In the genomic region with DNA sequence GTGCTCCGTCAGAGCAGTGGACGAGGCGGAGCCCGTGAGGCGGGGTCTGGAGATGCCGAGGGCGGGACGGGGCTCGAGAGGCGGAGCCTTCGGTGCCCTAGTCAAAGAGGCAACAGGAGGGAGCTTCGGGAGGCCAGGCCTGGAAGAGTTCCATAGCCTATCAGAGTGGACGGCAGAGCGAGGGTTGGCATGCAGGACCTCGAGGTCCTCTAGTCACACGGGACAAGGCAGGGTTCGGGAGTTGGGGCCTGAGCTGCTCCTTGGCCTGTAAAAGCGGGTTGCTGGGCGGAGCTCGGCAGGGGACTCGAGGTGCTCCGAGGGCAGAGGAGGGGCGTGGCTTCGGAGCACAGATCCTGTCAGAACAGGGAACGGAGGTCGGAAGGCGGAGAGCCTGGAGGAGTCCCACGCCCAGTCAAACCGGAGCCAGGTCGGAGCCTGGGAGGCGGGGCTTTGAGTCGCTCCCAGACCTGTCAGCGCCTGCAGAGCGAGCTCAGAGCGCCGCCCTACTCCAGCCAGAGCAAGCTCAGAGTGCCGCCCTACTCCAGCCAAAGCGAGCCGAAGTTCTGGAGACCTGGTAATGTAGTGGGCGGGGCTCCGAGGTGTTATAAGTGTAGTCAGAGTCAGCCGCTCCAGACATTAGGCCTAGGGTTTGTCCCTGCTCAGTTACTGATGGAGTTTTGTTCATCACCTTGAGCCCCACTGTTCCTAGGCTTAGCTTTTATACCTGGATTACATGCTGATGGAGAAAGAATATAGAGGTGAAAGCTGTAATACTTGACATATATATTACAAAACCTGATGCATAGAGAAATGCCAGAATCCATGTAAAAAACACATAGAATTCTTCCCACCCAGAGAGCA, we compare ENCODE assay signal across 8 mouse cellular contexts. TPM values are rescaled to one million over a fixed set of nuclear protein-coding genes. Genes with fewer than 3 reads are reported as not detected.
DNase-seq lines count a peak whose midpoint lies in the region; ATAC-seq and TF ChIP-seq lines count a peak whose summit lies in the region.

Gene Aph1b, minus strand, starts transcription at position 27 of the 861 bp plus-strand sequence.

- peak within 1 kb of the TSS; percentile 78 for H3K9ac ChIP-seq in heart, embryonic 11.5 days (ENCODE audit: low read depth, low read length)
- peak within 1 kb of the TSS; percentile 79 for H3K9ac ChIP-seq in kidney, embryonic 16.5 days (replicated peaks; ENCODE audit: low read length)
- peak within 1 kb of the TSS; percentile 51 for H3K9ac ChIP-seq in liver, adult 2 months (ENCODE audit: low read depth, low read length)

- H3ac ChIP-seq in C2C12 (ENCODE audit: control insufficient read depth, insufficient read length, low read depth) (peak within 1 kb of the TSS; percentile 68), myocyte (ENCODE audit: control insufficient read depth, insufficient read length) (peak within 1 kb of the TSS; percentile 4)

- no peaks in the 10 kb centered on the region for H3K27me3 ChIP-seq in C2C12 (ENCODE audit: control insufficient read depth, insufficient read depth, insufficient read length)
- H3K27me3 ChIP-seq in erythroblast, embryonic 14.5 days (ENCODE audit: control insufficient read depth): peaks cover 31% of the 10 kb centered on the region
- no peaks in the 10 kb centered on the region for H3K27me3 ChIP-seq in heart, embryonic 11.5 days (ENCODE audit: control insufficient read depth, insufficient read depth, low read length)
- no peaks in the 10 kb centered on the region for H3K27me3 ChIP-seq in kidney, embryonic 16.5 days (ENCODE audit: insufficient read depth, low read length)
- H3K27me3 ChIP-seq in liver, adult 2 months (ENCODE audit: control insufficient read depth, insufficient read depth, low read length): no peaks in the 10 kb centered on the region
- H3K27me3 ChIP-seq in myocyte (ENCODE audit: control insufficient read depth, insufficient read depth, insufficient read length): no peaks in the 10 kb centered on the region
- no peaks in the 10 kb centered on the region for H3K27me3 ChIP-seq in splenic B cell, adult 2 months (ENCODE audit: control insufficient read depth, insufficient read depth, low read length, poor library complexity, severe bottlenecking)

- peak; percentile 98 for ATAC-seq in heart, embryonic 11.5 days (replicated peaks; ENCODE audit: insufficient number of reproducible peaks, low FRiP score, low TSS enrichment)
- ATAC-seq in kidney, embryonic 16.5 days (ENCODE audit: low FRiP score, low TSS enrichment): peak; percentile 99

- H3K79me3 ChIP-seq in C2C12 (ENCODE audit: low read depth): no peaks in the 10 kb centered on the region

- H3K36me3 ChIP-seq in C2C12 (ENCODE audit: control insufficient read depth, insufficient read depth): no peaks in the 10 kb centered on the region
- no peaks in the 10 kb centered on the region for H3K36me3 ChIP-seq in erythroblast, embryonic 14.5 days (ENCODE audit: control insufficient read depth)
- H3K36me3 ChIP-seq in heart, embryonic 11.5 days (ENCODE audit: control insufficient read depth, insufficient read depth, low read length): no peaks in the 10 kb centered on the region
- H3K36me3 ChIP-seq in kidney, embryonic 16.5 days (ENCODE audit: insufficient read depth, low read length): no peaks in the 10 kb centered on the region
- H3K36me3 ChIP-seq in liver, adult 2 months (ENCODE audit: control insufficient read depth, insufficient read depth, low read length): no peaks in the 10 kb centered on the region
- no peaks in the 10 kb centered on the region for H3K36me3 ChIP-seq in myocyte (ENCODE audit: control insufficient read depth, insufficient read depth)
- no peaks in the 10 kb centered on the region for H3K36me3 ChIP-seq in splenic B cell, adult 2 months (ENCODE audit: control insufficient read depth, insufficient read depth, low read length, poor library complexity, severe bottlenecking)

- H3K4me3 ChIP-seq in C2C12 (ENCODE audit: insufficient read depth, poor library complexity, severe bottlenecking) (peak within 1 kb of the TSS; percentile 47), myocyte (peak within 1 kb of the TSS; percentile 46)
- peak within 1 kb of the TSS; percentile 81 for H3K4me3 ChIP-seq in erythroblast, embryonic 14.5 days (replicated peaks)
- peak within 1 kb of the TSS; percentile 72 for H3K4me3 ChIP-seq in heart, embryonic 11.5 days (ENCODE audit: low read depth, low read length)
- H3K4me3 ChIP-seq in kidney, embryonic 16.5 days (ENCODE audit: low read length): peak within 1 kb of the TSS; percentile 81
- H3K4me3 ChIP-seq in liver, adult 2 months (ENCODE audit: insufficient read depth, low read depth, low read length): peak within 1 kb of the TSS; percentile 58

- DNase-seq in brain, embryonic 14.5 days (ENCODE audit: low read depth): peak; percentile 98
- peak; percentile 98 for DNase-seq in liver, adult 2 months (ENCODE audit: extremely low read depth, low read depth, low spot score)
- peak; percentile 93 for DNase-seq in splenic B cell, adult 2 months (ENCODE audit: low read depth, low spot score)

- H3K79me2 ChIP-seq in C2C12 (ENCODE audit: control insufficient read depth, insufficient read depth) (no peaks in the 10 kb centered on the region), myocyte (ENCODE audit: control insufficient read depth, insufficient read depth) (no peaks in the 10 kb centered on the region)
- H3K79me2 ChIP-seq in liver, adult 2 months (ENCODE audit: control insufficient read depth, insufficient read depth, low read length): no peaks in the 10 kb centered on the region

- H3K9me3 ChIP-seq in erythroblast, embryonic 14.5 days (ENCODE audit: control insufficient read depth, low read length): no peaks in the 10 kb centered on the region
- H3K9me3 ChIP-seq in heart, embryonic 11.5 days (replicated peaks; ENCODE audit: control insufficient read depth, low read length): no peaks in the 10 kb centered on the region
- H3K9me3 ChIP-seq in kidney, embryonic 16.5 days (ENCODE audit: low read length): no peaks in the 10 kb centered on the region

- no peak for TF ChIP-seq CTCF in C2C12 (IDR thresholded peaks at IDR 0.05; ENCODE audit: control insufficient read depth, insufficient read depth, insufficient read length)
- no peak for TF ChIP-seq CTCF in brain, embryonic 14.5 days (IDR thresholded peaks at IDR 0.05; ENCODE audit: borderline replicate concordance, extremely low read depth, insufficient read depth, insufficient read length)
- TF ChIP-seq CTCF in liver, adult 2 months (IDR thresholded peaks at IDR 0.05; ENCODE audit: low read depth, low read length): no peak

- under 1% methylated on average over 42 of the region's 42 CpGs for WGBS in heart, embryonic 11.5 days (ENCODE audit: insufficient replicate concordance)
- under 1% methylated on average over 41 of the region's 42 CpGs for WGBS in kidney, embryonic 16.5 days
- under 1% methylated on average over 42 of the region's 42 CpGs for WGBS in liver, adult 2 months

- H3K27ac ChIP-seq in heart, embryonic 11.5 days (ENCODE audit: low read depth, low read length): peak within 1 kb of the TSS; percentile 94
- H3K27ac ChIP-seq in kidney, embryonic 16.5 days (ENCODE audit: low read length): peak within 1 kb of the TSS; percentile 93
- peak within 1 kb of the TSS; percentile 67 for H3K27ac ChIP-seq in liver, adult 2 months (replicated peaks; ENCODE audit: insufficient read depth, low read depth, low read length)

- peaks cover 27% of the 10 kb centered on the region for H3K4me1 ChIP-seq in erythroblast, embryonic 14.5 days (ENCODE audit: control insufficient read depth)
- H3K4me1 ChIP-seq in heart, embryonic 11.5 days (ENCODE audit: control insufficient read depth, insufficient read depth, low read length): 0 out of 2 replicates have a peak, but pooled peaks cover 3% of the 10 kb centered on the region
- peaks cover 14% of the 10 kb centered on the region; the same call in 1 of the 2 replicates for H3K4me1 ChIP-seq in kidney, embryonic 16.5 days (ENCODE audit: insufficient read depth, low read length)
- H3K4me1 ChIP-seq in liver, adult 2 months (ENCODE audit: control insufficient read depth, insufficient read depth, low read length): peaks cover 4% of the 10 kb centered on the region

- no peak; the same call in 1 of the 2 replicates for TF ChIP-seq POLR2A in brain, embryonic 14.5 days (IDR thresholded peaks at IDR 0.05; ENCODE audit: borderline replicate concordance, extremely low read depth, insufficient read depth, insufficient read length, poor library complexity, severe bottlenecking)
- TF ChIP-seq POLR2A in liver, adult 2 months (IDR thresholded peaks at IDR 0.05; ENCODE audit: extremely low read depth, insufficient read depth, low read length): peak; percentile 16; the same call in 1 of the 2 replicates
- peak; percentile 47 for TF ChIP-seq POLR2A in myocyte (IDR thresholded peaks at IDR 0.05; ENCODE audit: insufficient read length, low read depth)

- H3K4me2 ChIP-seq in heart, embryonic 11.5 days: peak within 1 kb of the TSS; percentile 91
- H3K4me2 ChIP-seq in kidney, embryonic 16.5 days (replicated peaks; ENCODE audit: low read depth, low read length): peak within 1 kb of the TSS; percentile 94
- peak within 1 kb of the TSS; percentile 98 for H3K4me2 ChIP-seq in myocyte (ENCODE audit: low read depth)

TF ChIP-seq in C2C12, 6 proteins besides CTCF, POLR2A, EP300 and RAD21 (continues in another document):
- TF ChIP-seq FOSL1 (IDR thresholded peaks at IDR 0.05; ENCODE audit: insufficient read depth, low read length, poor library complexity, severe bottlenecking): no peak
- no peak for TF ChIP-seq CEBPB (IDR thresholded peaks at IDR 0.05; ENCODE audit: low read depth)
- TF ChIP-seq MYOD1 (IDR thresholded peaks at IDR 0.05; ENCODE audit: control insufficient read depth, insufficient read length, low read depth): no peak
- TF ChIP-seq USF1 (IDR thresholded peaks at IDR 0.05; ENCODE audit: low read depth): no peak
- no peak for TF ChIP-seq MAX (IDR thresholded peaks at IDR 0.05)

TF ChIP-seq in myocyte, 11 proteins besides CTCF, POLR2A, EP300 and RAD21 (continues in another document):
- TF ChIP-seq MAX (IDR thresholded peaks at IDR 0.05; ENCODE audit: low read depth) (no peak), TCF3 (IDR thresholded peaks at IDR 0.05; ENCODE audit: insufficient read length, low read depth) (no peak), TCF12 (IDR thresholded peaks at IDR 0.05; ENCODE audit: insufficient read depth, poor library complexity, severe bottlenecking) (no peak), MYOD1 (IDR thresholded peaks at IDR 0.05; ENCODE audit: control insufficient read depth in 1 of 3, insufficient read length in 2 of 3, low read depth in 2 of 3) (no peak), MYOG (IDR thresholded peaks at IDR 0.05; ENCODE audit: control insufficient read depth in 1 of 3, insufficient read depth in 1 of 3, insufficient read length in 2 of 3, low read depth in 2 of 3) (no peak)

RNA-seq across cellular contexts. Expression of gene Aph1b, which starts in this region (rescaled TPM):
- 3.2 TPM for polyA plus RNA-seq in C2C12 (2012; fragmentation: generic; extraction: Trizol)
- 19.9 and 21.5 TPM in 2 replicates for polyA plus RNA-seq in brain, embryonic 14.5 days (2012; rRNA removed)
- polyA plus RNA-seq in erythroblast, embryonic 14.5 days (2012): 0.01 TPM in 1 of 2 replicates, not detected in the other
- polyA plus RNA-seq in heart, embryonic 11.5 days (2014; fragmentation: Nextera tagmentation; extraction: Ambion mirVana): 8.2 and 8.9 TPM in 2 replicates
- 11.3 and 12.0 TPM in 2 replicates for polyA plus RNA-seq in kidney, embryonic 16.5 days (2015; fragmentation: Nextera tagmentation; extraction: Ambion mirVana)
- 2.9 and 5.0 TPM in 2 replicates for total RNA-seq in liver, adult 2 months (2014; rRNA removed)
- 1.0 and 1.2 TPM in 2 replicates for polyA plus RNA-seq in liver, adult 2 months (2012; rRNA removed)
- 2.5 TPM for polyA plus RNA-seq in myocyte (2012; fragmentation: generic; extraction: Trizol)

Comparison
In these comparisons a context has a peak if more than half of its experiments do, and no peak if none do; other contexts are left out.
1. Peak in every context shown above with its lines: DNase-seq, ATAC-seq, H3K4me3 ChIP-seq and H3K27ac ChIP-seq.